Mouse (Mus musculus) embryonic fibroblast, embryonic 13.5 days (primary cell): Measurements from ENCODE around the gene Dnah11.

ENCODE experiments used
- CTCF ChIP-seq: IDR thresholded peaks from 2 replicates; pipeline ENCODE4 v1.5.1; 2011; ENCODE audit warnings: mild to moderate bottlenecking, control low read depth, low read length, moderate library complexity, borderline replicate concordance; ENCODE audit not compliant: insufficient read depth
- POLR2A ChIP-seq: IDR thresholded peaks from 2 replicates; pipeline ENCODE4 v1.6.1; 2011; ENCODE audit warnings: low read depth, mild to moderate bottlenecking, control low read depth, low read length, moderate library complexity

DNA sequence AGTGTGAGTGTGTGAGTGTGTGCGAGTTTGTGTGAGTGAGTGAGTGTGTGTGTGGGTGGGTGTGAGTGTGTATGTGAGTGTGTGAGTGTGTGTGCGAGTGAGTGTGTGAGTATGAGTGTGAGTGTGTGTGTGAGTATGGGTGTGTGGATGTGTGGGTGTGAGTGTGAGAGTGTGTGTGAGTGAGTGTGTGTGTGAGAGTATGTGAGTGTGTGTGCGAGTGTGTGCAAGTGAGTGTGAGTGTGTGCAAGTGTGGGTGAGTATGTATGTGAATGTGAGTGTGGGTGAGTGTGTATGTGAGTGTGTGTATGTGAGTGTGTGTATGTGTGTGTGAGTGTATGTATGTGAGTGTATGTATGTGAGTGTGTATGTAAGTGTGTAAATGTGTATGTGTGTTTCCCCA is 79.2 kb downstream of the Dnah11 start:
- TF ChIP-seq POLR2A (no peak), CTCF (no peak)
